Mouse (Mus musculus) liver, embryonic 14.5 days (tissue): ENCODE measurements around the gene Gpr183. TPM values are rescaled to one million over a fixed set of nuclear protein-coding genes. Genes with fewer than 3 reads are reported as not detected.
A peak's percentile ranks its signal among the peaks of the same experiment; 100 is the strongest.

Experiments
- ATAC-seq: fragments of 200-750 bp; cut with Nextera tagmentation; 2 replicates; pipeline ENCODE4 v1.8.0; 2017; ENCODE audit warnings: moderate number of reproducible peaks, mild to moderate bottlenecking, moderate library complexity; ENCODE audit not compliant: insufficient read depth
- DNase-seq, 3 experiments: peaks; one replicate each; pipeline ENCODE4 v3.0.0-alpha.2; 2012 to 2013; ENCODE audit warnings: low read depth in 3 of 3, low spot score in 3 of 3
- H3K27ac ChIP-seq: fragments of 300-500 bp; sonication (generic); 2 replicates; pipeline ENCODE4 v1.5.1; 2014; ENCODE audit warnings: moderate library complexity, mild to moderate bottlenecking, control low read depth, inconsistent platforms
- H3K27me3 ChIP-seq: fragments of 300-500 bp; sonication (generic); 2 replicates; pipeline ENCODE4 v1.6.1; 2014; ENCODE audit warnings: mild to moderate bottlenecking, low read length, moderate library complexity; ENCODE audit not compliant: control insufficient read depth, insufficient read depth
- H3K36me3 ChIP-seq: fragments of 300-500 bp; sonication (generic); replicated peaks from 2 replicates; pipeline ENCODE4 v1.6.1; 2014; ENCODE audit warnings: low read depth; ENCODE audit not compliant: control insufficient read depth, insufficient read depth
- H3K4me1 ChIP-seq, 2 experiments: fragments of 200-500 bp in 1 of 2; fragments of 300-500 bp in 1 of 2; sonication (generic) in 1 of 2; replicated peaks; 2 replicates each; pipeline ENCODE4 v1.6.1; 2012 to 2014; ENCODE audit warnings: antibody characterized with exemption in 1 of 2, inconsistent platforms in 1 of 2, low read length in 1 of 2; ENCODE audit not compliant: control insufficient read depth in 2 of 2, insufficient read depth in 2 of 2
- H3K4me2 ChIP-seq: fragments of 300-500 bp; sonication (generic); 2 replicates; pipeline ENCODE4 v1.6.1; 2014; ENCODE audit warnings: low read depth, mild to moderate bottlenecking, control low read depth, moderate library complexity
- H3K4me3 ChIP-seq, 2 experiments: fragments of 200-500 bp in 1 of 2; fragments of 300-500 bp in 1 of 2; sonication (generic) in 1 of 2; 2 replicates each; pipeline ENCODE4 v1.5.1; 2012 to 2014; ENCODE audit warnings: low read depth in 2 of 2, low read length in 2 of 2, mild to moderate bottlenecking in 2 of 2, control low read depth in 1 of 2, inconsistent platforms in 1 of 2, moderate library complexity in 1 of 2; ENCODE audit not compliant: insufficient read depth in 1 of 2
- H3K9ac ChIP-seq: fragments of 300-500 bp; sonication (generic); replicated peaks from 2 replicates; pipeline ENCODE4 v1.6.1; 2014; ENCODE audit warnings: mild to moderate bottlenecking, control low read depth, moderate library complexity
- H3K9me3 ChIP-seq: fragments of 300-500 bp; sonication (generic); 2 replicates; pipeline ENCODE4 v1.6.1; 2016; ENCODE audit warnings: low read length, mixed read lengths; ENCODE audit not compliant: control insufficient read depth
- CTCF ChIP-seq: IDR thresholded peaks from 2 replicates; pipeline ENCODE4 v1.5.1; 2016; ENCODE audit warnings: antibody characterized with exemption, low read depth, control low read depth
- EP300 ChIP-seq: IDR thresholded peaks from 2 replicates; pipeline ENCODE4 v1.6.1; 2016; ENCODE audit warnings: antibody characterized with exemption, low read depth
- whole genome bisulfite sequencing: fragments of 180-500 bp; shearing (Covaris S2); extraction: QIAGEN DNeasy Blood & Tissue Kit; methylation state at CpG from one replicate; pipeline ENCODE4 v1.1.7; 2014; ENCODE audit not compliant: insufficient replicate concordance; 5-methylcytosine and 5-hydroxymethylcytosine counted together
- polyA plus RNA-seq, 2 experiments: library from polyadenylated mRNA; depleted of rRNA in 1 of 2; stranded (reverse) in 1 of 2; unstranded in 1 of 2; fragments of >200 nt; fragmentation: Nextera tagmentation in 1 of 2; extraction: Ambion mirVana in 1 of 2; gene quantifications; 2 replicates each; pipeline versions ENCODE4 v1.2.1 to v1.2.3; 2012 to 2014

The Gpr183 gene
- polyA plus RNA-seq, 2 experiments: 0.62 to 0.75 TPM

DNA sequence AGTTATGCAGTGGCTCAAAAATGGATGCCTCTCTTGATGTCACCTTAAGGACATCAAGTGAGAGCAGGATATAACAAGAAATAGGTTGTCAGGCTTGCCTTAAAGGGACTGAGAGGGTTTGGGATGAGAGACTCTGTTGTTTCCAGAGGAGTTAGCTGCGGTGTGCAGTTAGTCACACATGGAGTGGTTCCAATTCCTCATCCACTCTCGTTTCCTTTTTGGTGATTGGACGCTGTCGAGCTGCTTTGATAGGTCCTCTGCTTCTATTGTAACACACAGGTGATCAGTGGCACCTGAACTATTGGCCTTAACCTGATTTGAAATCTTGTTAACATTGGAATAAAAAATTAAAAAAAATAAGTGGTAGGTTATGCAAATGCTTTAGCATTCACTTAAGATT, 42.3 kb downstream of the Gpr183 start:
- H3K9ac ChIP-seq: no peak overlapping the region
- no peaks in the 10 kb centered on the region for H3K9me3 ChIP-seq
- no peak overlapping the region for H3K4me2 ChIP-seq
- H3K27ac ChIP-seq: no peak overlapping the region
- ATAC-seq (no peak), DNase-seq (no peak)
- H3K4me3 ChIP-seq: no peak overlapping the region
- TF ChIP-seq CTCF (no peak), EP300 (no peak)
- no peaks in the 10 kb centered on the region for H3K27me3 ChIP-seq
- 64% methylated on average over 4 of the region's 4 CpGs for WGBS
- 0 out of 4 replicates have a peak, but pooled peaks cover 0 to 3% of the 10 kb centered on the region in 2 experiments for H3K4me1 ChIP-seq
- no peaks in the 10 kb centered on the region for H3K36me3 ChIP-seq

DNA sequence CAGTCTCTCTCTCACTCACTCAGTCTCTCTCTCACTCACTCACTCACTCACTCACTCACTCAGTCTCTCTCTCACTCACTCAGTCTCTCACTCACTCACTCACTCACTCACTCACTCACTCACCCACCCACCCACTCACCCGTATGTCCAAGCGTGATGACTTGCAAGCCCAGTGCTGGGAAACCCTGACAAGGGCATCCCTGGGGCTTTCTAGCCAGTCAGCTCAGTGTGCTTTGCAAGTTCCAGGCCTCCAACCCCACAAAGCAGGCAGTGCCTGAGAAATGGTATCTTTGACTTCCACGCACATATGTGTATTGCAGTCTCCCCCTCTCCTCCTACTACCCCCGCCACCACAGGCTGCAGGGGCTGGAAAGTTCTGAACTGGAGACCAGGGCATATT, 43.0 kb downstream of the Gpr183 start:
- Histone ChIP-seq H3K27me3 (no peaks in the 10 kb centered on the region), H3K36me3 (no peaks in the 10 kb centered on the region), H3K4me1 (0 out of 4 replicates have a peak, but pooled peaks cover 0 to 3% of the 10 kb centered on the region in 2 experiments), H3K4me3 (no peak overlapping the region), H3K27ac (no peak overlapping the region), H3K9me3 (no peaks in the 10 kb centered on the region), H3K9ac (no peak overlapping the region), H3K4me2 (no peak overlapping the region)
- ATAC-seq (no peak), DNase-seq (no peak)
- 67% methylated on average over 4 of the region's 4 CpGs for WGBS
- no peak for TF ChIP-seq EP300

- Histone ChIP-seq H3K36me3 (no peaks in the 10 kb centered on the region), H3K4me3 (no peak overlapping the region), H3K27ac (no peak overlapping the region), H3K9me3 (no peaks in the 10 kb centered on the region), H3K9ac (no peak overlapping the region), H3K4me2 (no peak overlapping the region), H3K4me1 (0 out of 4 replicates have a peak, but pooled peaks cover 0 to 3% of the 10 kb centered on the region in 2 experiments), H3K27me3 (no peaks in the 10 kb centered on the region)
- ATAC-seq (no peak), DNase-seq (no peak)
- TF ChIP-seq CTCF (no peak), EP300 (no peak)
- WGBS: 75% methylated on average over 12 of the region's 12 CpGs
Observed at GRCm38 (mm10) chr14:121920511-121921124, 44.4 kb downstream of the Gpr183 start.

DNA sequence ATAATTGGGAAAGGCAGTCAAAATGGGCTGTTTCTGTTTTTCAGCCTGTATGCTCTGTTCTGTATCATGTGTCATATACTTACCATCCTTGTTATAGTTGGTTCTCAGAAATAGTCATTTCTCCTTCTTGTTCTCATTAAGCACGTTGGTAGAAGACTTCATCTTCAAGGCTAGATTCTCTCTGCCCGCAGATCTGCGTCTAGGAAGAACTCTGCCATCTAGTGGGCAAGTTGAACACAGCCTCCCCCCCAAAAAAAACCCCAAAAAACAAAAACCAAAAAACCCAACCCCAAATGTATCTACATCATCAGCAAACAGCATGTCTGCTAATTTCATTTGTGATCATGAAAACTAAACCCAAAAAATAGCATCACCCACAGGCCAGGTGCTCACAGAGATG, 45.2 kb downstream of the Gpr183 start:
- H3K27me3 ChIP-seq: no peaks in the 10 kb centered on the region
- no peak overlapping the region for H3K9ac ChIP-seq
- no peak overlapping the region for H3K4me3 ChIP-seq
- no peak for TF ChIP-seq EP300
- peak; percentile 59 for TF ChIP-seq CTCF
- H3K27ac ChIP-seq: no peak overlapping the region
- DNase-seq (no peak), ATAC-seq (no peak)
- WGBS: 32% methylated on average over 3 of the region's 3 CpGs
- H3K9me3 ChIP-seq: no peaks in the 10 kb centered on the region
- 0 out of 4 replicates have a peak, but pooled peaks cover 0 to 3% of the 10 kb centered on the region in 2 experiments for H3K4me1 ChIP-seq
- no peaks in the 10 kb centered on the region for H3K36me3 ChIP-seq
- H3K4me2 ChIP-seq: no peak overlapping the region

DNA sequence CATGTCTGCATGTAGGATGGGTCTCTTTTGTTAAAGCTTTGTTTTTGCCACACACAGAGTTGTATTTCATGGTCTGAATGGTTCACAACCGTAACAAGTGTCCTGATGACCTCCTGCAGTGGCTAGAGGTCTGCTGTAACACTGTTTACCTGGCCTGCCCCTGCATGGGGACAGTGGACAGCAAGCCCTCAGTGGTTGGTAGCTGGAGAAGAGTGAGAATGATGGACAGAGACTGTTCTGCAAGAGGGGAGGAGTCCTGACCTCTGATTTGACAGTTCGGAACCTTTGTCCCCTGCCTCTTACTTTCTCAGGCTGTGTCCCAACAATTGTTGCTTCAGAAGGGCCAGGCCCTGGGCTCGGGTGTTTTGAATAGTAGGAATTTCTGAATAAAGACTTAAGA, 46.7 kb downstream of the Gpr183 start:
- H3K4me1 ChIP-seq: 0 out of 4 replicates have a peak, but pooled peaks cover 0 to 3% of the 10 kb centered on the region in 2 experiments
- no peak overlapping the region for H3K4me2 ChIP-seq
- TF ChIP-seq EP300: no peak
- TF ChIP-seq CTCF: no peak
- DNase-seq (no peak), ATAC-seq (peak; percentile 68)
- H3K9me3 ChIP-seq: no peaks in the 10 kb centered on the region
- no peak overlapping the region for H3K4me3 ChIP-seq
- 60% methylated on average over 3 of the region's 3 CpGs for WGBS
- H3K36me3 ChIP-seq: no peaks in the 10 kb centered on the region
- H3K27ac ChIP-seq: no peak overlapping the region
- no peaks in the 10 kb centered on the region for H3K27me3 ChIP-seq
- H3K9ac ChIP-seq: no peak overlapping the region
